Mouse (Mus musculus): ENCODE measurements around the gene Wdr59.

DNA sequence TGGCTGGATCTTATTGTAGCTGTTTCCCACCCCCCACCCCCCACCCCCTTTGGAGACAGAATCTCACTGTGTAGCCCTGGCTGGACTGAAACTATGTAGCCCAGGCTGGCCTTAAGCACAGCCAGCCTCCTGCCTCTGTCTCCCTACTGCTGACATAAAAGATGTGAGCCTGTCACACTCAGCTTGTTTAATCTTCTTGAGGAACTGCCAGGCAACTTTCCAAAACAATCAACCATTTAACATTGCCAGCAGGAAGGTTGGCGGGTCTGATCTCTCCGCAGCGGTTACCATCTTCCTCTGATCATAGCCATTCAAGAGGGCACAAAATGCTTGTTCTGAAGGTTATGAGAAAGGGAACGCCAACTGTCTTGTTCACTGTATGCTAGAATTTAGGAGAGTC lies 11.6 kb upstream of the Wdr59 start:
- TF ChIP-seq CTCF (conservative IDR thresholded peaks at IDR 0.05; ENCODE audit: low read length) (no peak), POU5F1 (IDR thresholded peaks at IDR 0.05; ENCODE audit: borderline replicate concordance, low read length) (no peak)
